Mouse (Mus musculus) kidney, adult 2 months (tissue): ENCODE measurements around the gene Gabarapl2. TPM values are rescaled to one million over a fixed set of nuclear protein-coding genes. Genes with fewer than 3 reads are reported as not detected.
"Not testable (repeated sequence)": the region's sequence is repeated elsewhere in the genome, so short reads cannot be mapped to it uniquely, and the experiment has no call there.

Source experiments
- DNase-seq: peaks from one replicate; pipeline ENCODE4 v3.0.0; 2021
- H3K27ac ChIP-seq: fragments of 200-500 bp; 2 replicates; pipeline ENCODE4 v1.5.1; 2012; ENCODE audit warnings: low read depth, low read length, control low read depth, inconsistent platforms; ENCODE audit not compliant: insufficient read depth
- H3K27me3 ChIP-seq: fragments of 200-500 bp; replicated peaks from 2 replicates; pipeline ENCODE4 v1.6.1; 2012; ENCODE audit warnings: mild to moderate bottlenecking, moderate library complexity, low read length, inconsistent platforms; ENCODE audit not compliant: control insufficient read depth, insufficient read depth
- H3K36me3 ChIP-seq: fragments of 200-500 bp; 2 replicates; pipeline ENCODE4 v1.6.1; 2012; ENCODE audit warnings: mild to moderate bottlenecking, moderate library complexity, low read length, inconsistent platforms; ENCODE audit not compliant: control insufficient read depth, insufficient read depth
- H3K4me1 ChIP-seq: fragments of 200-500 bp; 2 replicates; pipeline ENCODE4 v1.6.1; 2011; ENCODE audit warnings: low read length; ENCODE audit not compliant: control insufficient read depth, insufficient read depth
- H3K4me3 ChIP-seq: fragments of 200-500 bp; 2 replicates; pipeline ENCODE4 v1.5.1; 2011; ENCODE audit warnings: mild to moderate bottlenecking, low read depth, low read length, control low read depth; ENCODE audit not compliant: insufficient read depth
- CTCF ChIP-seq: fragments of 200-500 bp; conservative IDR thresholded peaks from 2 replicates; pipeline ENCODE4 v1.5.1; 2011; ENCODE audit warnings: low read depth, mild to moderate bottlenecking, control low read depth, low read length, moderate library complexity, mixed read lengths; ENCODE audit not compliant: insufficient read depth, insufficient read length
- POLR2A ChIP-seq: fragments of 200-500 bp; IDR thresholded peaks from one replicate; pipeline ENCODE4 v1.6.1; 2011; ENCODE audit warnings: low read depth, low read length, control low read depth
- WGBS: fragments of 180-500 bp; shearing (Covaris S2); methylation state at CpG from one replicate; pipeline ENCODE4 v1.1.7; 2018; 5-methylcytosine and 5-hydroxymethylcytosine counted together
- polyA plus RNA-seq: library from polyadenylated mRNA; depleted of rRNA; stranded (reverse); fragments of >200 nt; gene quantifications from 2 replicates; pipeline ENCODE4 v1.2.3, GENCODE M21; 2012

The Gabarapl2 gene
- polyA plus RNA-seq, 1 experiment = 74.1 TPM

- Histone ChIP-seq H3K36me3 (no peaks in the 10 kb centered on the region), H3K4me3 (no peak overlapping the region), H3K27ac (no peak overlapping the region), H3K4me1 (no peaks in the 10 kb centered on the region), H3K27me3 (no peaks in the 10 kb centered on the region)
- 85% methylated on average over 7 of the region's 7 CpGs for WGBS
- DNase-seq = no peak
- no peak for TF ChIP-seq POLR2A
- no peak for TF ChIP-seq CTCF
Observed at GRCm38 (mm10) chr8:111924976-111925375, 15.5 kb upstream of the Gabarapl2 start.

- Histone ChIP-seq H3K27me3 (no peaks in the 10 kb centered on the region), H3K27ac (no peak overlapping the region), H3K36me3 (no peaks in the 10 kb centered on the region), H3K4me3 (no peak overlapping the region), H3K4me1 (0 out of 2 replicates have a peak, but pooled peaks cover 3% of the 10 kb centered on the region)
- WGBS = 82% methylated on average over 8 of the region's 8 CpGs
- no peak for DNase-seq
- no peak for TF ChIP-seq CTCF
- no peak for TF ChIP-seq POLR2A
Observed at GRCm38 (mm10) chr8:111929648-111930344, 10.7 kb upstream of the Gabarapl2 start.

GRCm38 (mm10) chr8:111931721-111932120 lies 8.8 kb upstream of the Gabarapl2 start:
- WGBS = 88% methylated on average over 16 of the region's 16 CpGs
- DNase-seq = no peak
- no peaks in the 10 kb centered on the region for H3K36me3 ChIP-seq
- H3K4me3 ChIP-seq = no peak overlapping the region
- TF ChIP-seq POLR2A = no peak
- no peak for TF ChIP-seq CTCF
- H3K27me3 ChIP-seq = no peaks in the 10 kb centered on the region
- no peak overlapping the region for H3K27ac ChIP-seq
- H3K4me1 ChIP-seq = 0 out of 2 replicates have a peak, but pooled peaks cover 3% of the 10 kb centered on the region

GRCm38 (mm10) chr8:111932580-111933336 lies 7.7 kb upstream of the Gabarapl2 start:
- TF ChIP-seq CTCF (no peak), POLR2A (no peak)
- 25% methylated on average over 19 of the region's 19 CpGs for WGBS
- 0 out of 2 replicates have a peak, but pooled peaks cover 3% of the 10 kb centered on the region for H3K4me1 ChIP-seq
- H3K27me3 ChIP-seq = no peaks in the 10 kb centered on the region
- no peaks in the 10 kb centered on the region for H3K36me3 ChIP-seq
- no peak overlapping the region for H3K27ac ChIP-seq
- H3K4me3 ChIP-seq = peak overlapping the region; percentile 62
- peak; percentile 86 for DNase-seq

DNA sequence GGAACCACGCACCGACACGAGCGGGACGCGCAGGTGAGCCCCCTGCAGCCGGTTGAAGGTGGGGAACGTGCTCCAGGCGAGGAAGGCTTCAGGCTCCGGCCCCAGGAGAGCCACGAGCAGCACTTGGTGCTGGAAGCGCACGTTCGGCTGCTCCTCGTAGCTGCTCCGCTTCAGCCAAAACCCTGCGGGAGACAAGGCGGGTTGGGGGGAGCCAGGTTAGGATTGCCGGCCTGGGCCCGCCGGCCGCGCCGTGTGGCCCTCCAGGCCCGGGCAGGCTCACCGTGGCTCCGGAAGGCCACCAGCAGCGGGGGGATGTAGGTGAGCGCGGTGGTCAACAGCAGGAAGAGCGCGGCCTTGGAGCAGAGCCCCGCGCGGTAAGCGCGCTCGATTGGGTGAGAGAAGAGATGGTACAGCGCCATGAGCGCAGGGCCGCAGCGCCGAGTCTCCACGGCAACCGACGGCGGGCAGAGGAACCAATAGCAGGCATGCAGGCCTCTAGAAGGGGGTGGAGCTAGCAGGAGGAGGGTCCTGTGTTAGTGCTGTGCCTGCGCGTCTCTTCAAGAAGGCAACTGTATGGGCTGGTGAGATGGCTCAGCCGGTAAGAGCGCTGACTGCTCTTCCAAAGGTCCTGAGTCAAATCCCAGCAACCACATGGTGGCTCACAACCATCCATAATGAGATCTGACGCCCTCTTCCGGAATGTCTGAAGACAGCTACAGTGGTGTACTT lies 7.0 kb upstream of the Gabarapl2 start, which contains the start of gene Tmem231:
TSS of gene Tmem231 (minus strand) at position 534 of the 729 bp plus-strand sequence.
- Histone ChIP-seq H3K27me3 (no peaks in the 10 kb centered on the region), H3K4me3 (peak within 1 kb of the TSS; percentile 62), H3K27ac (no peak within 1 kb of the TSS), H3K36me3 (no peaks in the 10 kb centered on the region), H3K4me1 (0 out of 2 replicates have a peak, but pooled peaks cover 3% of the 10 kb centered on the region)
- TF ChIP-seq CTCF (no peak), POLR2A (no peak)
- peak; percentile 95 for DNase-seq
- WGBS = under 1% methylated on average over 53 of the region's 53 CpGs

- no peak overlapping the region for H3K27ac ChIP-seq
- 80% methylated on average over 2 of the region's 2 CpGs for WGBS
- TF ChIP-seq POLR2A (no peak), CTCF (no peak)
- H3K27me3 ChIP-seq = no peaks in the 10 kb centered on the region
- no peaks in the 10 kb centered on the region for H3K36me3 ChIP-seq
- 0 out of 2 replicates have a peak, but pooled peaks cover 3% of the 10 kb centered on the region for H3K4me1 ChIP-seq
- no peak overlapping the region for H3K4me3 ChIP-seq
- no peak for DNase-seq
Observed at GRCm38 (mm10) chr8:111934201-111934600, 6.3 kb upstream of the Gabarapl2 start.

DNA sequence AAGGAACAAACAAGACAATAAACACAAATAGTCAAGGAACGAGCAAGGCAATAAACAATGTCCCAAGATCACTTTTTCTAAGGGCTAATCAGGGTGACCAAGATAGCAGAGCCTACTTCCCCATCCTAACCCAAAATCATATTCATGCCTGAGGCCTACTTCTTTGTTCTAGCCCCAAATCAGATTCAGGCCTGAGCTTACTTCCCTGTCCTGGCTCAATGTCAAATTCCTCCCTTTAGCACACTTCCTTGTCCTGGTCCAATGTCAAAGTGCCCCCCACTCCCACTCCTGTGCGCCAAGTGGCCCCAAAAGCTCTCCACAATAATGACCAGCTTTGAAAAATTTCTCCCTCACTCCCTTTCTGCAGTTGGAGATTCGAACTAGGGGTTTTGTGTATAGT lies 3.3 kb upstream of the Gabarapl2 start:
- H3K4me1 ChIP-seq = peaks cover 6% of the 10 kb centered on the region; the same call in 1 of the 2 replicates
- no peaks in the 10 kb centered on the region for H3K27me3 ChIP-seq
- WGBS = 70% methylated on average over 3 of the region's 3 CpGs
- no peaks in the 10 kb centered on the region for H3K36me3 ChIP-seq
- DNase-seq = peak; percentile 20
- no peak overlapping the region for H3K27ac ChIP-seq
- TF ChIP-seq POLR2A = no peak
- no peak for TF ChIP-seq CTCF
- no peak overlapping the region for H3K4me3 ChIP-seq

DNA sequence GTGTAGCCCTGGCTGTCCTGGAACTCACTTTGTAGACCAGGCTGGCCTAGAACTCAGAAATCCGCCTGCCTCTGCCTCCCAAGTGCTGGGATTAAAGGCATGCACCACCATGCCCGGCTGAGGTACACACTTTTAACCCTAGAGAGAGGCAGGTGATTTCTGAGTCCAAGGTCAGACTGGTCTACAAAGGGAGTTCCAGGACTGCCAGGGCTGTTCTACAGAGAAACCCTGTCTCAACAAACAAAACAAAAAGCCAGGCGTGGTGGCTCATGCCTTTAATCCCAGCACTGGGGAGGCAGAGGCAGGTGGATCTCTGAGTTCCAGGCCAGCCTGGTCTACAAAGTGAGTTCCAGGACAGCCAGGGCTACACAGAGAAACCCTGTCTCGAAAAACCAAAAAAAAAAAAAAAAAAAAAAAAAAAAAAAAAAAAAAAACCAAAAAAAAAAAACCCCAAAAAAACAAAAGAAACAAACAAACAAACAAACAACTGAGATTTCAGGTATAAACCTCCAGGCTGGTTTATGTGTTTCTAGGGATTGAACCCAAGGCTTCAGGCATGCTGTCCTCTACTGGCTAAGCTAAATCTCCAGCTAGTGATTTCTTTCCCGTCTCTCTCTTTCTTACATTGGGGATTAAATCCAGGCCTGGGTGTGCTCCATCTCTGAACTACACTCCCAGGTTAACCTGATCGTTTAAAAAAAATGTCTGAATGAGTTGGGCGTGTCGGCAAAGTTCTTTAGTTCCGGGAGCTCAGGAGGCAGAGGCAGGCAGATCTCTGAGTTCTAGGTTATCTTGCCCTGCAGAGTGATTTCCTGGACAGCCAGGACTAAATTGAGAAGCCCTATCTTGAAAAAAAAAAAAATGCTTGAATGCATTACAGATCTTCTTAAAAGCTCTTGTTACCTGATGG lies 2.2 kb upstream of the Gabarapl2 start:
- DNase-seq, H3K27ac ChIP-seq, H3K27me3 ChIP-seq, H3K4me1 ChIP-seq, H3K36me3 ChIP-seq, H3K4me3 ChIP-seq: not testable (repeated sequence)
- WGBS = 89% methylated on average over 9 of the region's 9 CpGs
